Mouse (Mus musculus) heart, adult 8-10 months (tissue): ENCODE measurements at regions not wholly inside any gene's neighbourhood (a gene's known extent, or its start where the extent isn't known, plus 50 kb on each side); places are given as distances from the start of the nearest gene placed in this dataset.
"Not testable (repeated sequence)": the region's sequence is repeated elsewhere in the genome, so short reads cannot be mapped to it uniquely, and the experiment has no call there.

Experiments
- DNase-seq: peaks from one replicate; pipeline ENCODE4 v3.0.0; 2022; ENCODE audit warnings: low spot score

- DNase-seq = no peak
Observed at GRCm38 (mm10) chr10:43672490-43672889, 94.4 kb downstream of the Cd24a start.

DNA sequence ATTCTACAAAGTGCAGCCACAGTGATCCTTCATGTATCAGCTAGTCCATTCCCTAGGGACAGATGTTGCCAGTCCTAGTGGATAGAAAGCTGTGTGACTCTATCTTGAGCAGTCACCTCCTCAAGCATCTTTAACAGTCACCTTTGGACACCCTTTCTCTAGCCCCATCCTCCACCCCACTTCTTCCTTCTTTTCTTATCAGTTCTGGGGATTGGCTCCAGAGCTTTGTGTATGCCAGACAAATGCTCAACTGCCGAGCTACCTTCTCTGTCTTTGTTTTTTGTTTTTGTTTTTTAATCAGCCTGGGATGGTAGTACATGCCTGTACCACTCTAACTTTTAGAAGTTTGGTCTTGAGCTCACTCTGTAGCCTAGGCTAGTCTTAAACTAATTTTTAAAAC lies 96.7 kb downstream of the Cd24a start:
- DNase-seq = no peak

GRCm38 (mm10) chr10:43675495-43675894 lies 97.4 kb downstream of the Cd24a start:
- DNase-seq = not testable (repeated sequence)

- no peak for DNase-seq
Observed at GRCm38 (mm10) chr10:43676289-43676688, 98.2 kb downstream of the Cd24a start.

DNA sequence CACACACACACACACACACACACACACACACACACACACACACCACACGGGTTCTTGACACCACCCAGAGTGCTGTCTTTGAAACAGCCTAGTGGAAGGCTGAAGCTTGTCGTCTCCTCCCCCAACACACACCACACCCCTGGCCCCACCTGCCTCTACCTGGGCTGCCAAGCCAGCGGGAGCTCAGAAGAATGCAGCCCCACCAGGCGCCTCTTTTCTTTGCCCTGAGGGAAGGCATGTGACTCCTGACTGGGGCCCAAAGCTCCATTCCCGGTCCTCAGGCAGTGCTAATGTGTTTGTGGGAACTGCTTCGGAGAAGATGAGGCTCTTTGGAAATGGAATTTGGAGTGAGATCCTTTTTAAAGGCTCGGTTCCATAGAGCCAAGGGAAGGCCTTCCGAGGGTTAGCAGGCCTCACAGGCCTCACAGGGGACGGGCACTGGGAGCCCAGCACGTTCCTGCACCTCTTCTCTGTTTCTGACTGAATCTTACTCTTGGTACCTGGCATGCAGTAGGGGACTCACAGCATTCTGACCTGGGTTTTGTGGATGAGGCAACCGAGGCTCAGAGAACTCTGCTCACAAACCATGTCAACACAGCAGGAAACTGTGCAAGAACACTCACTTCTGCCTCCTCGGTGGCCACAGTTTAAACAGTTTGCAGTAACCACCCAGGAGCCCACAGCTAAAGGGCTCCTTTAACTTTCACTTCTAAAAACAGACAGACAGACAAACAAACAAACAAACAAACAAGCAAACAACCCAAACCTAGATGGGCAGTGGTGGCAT lies 106.4 kb downstream of the Cd24a start:
- no peak for DNase-seq

- peak; percentile 5 for DNase-seq
Observed at GRCm38 (mm10) chr10:43689161-43689913, 111.3 kb downstream of the Cd24a start.

- DNase-seq = no peak
Observed at GRCm38 (mm10) chr10:43689914-43690316, 111.8 kb downstream of the Cd24a start.

DNA sequence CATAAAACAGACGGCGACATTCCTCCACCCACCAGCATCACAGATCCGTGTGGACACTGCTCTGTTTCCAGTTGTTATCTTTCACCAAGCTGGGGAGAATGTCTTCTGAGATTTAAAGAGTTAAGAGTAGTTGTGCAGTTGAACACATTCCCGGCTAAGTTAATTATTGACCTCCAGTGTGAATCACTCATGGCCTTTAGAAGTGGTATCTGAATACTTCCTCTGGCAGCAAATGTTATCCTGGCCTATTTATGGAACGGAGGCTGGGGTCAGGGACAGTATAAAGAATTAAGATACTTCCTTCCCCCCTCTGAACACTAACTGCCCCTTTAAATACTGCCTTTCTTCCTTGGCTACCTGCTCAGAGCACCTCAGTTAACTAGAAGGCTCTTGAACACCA lies 115.9 kb downstream of the Cd24a start:
- no peak for DNase-seq

- no peak for DNase-seq
Observed at GRCm38 (mm10) chr10:43694508-43694907, 116.4 kb downstream of the Cd24a start.

GRCm38 (mm10) chr10:43695470-43695869 lies 117.4 kb downstream of the Cd24a start:
- DNase-seq = no peak

DNA sequence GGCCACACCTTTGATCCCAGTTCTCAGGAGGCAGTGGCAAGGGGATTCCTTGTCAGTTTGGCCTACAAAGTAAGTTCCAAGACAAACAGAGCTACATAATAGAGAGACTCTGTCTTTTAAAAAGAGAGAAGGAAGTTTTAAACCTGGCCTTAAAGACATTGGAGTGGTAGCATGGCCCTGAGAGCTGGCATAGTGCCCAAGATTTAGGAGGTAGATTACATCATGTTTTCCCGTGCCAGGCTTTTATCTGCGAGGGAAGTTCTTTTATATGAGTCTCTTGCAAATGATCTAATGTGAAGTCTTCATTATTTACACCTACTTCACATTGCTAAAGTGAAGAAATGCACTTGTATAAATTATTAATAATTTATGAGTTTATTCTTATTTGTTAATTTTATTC lies 119.8 kb downstream of the Cd24a start:
- no peak for DNase-seq

GRCm38 (mm10) chr10:43700371-43701289 lies 122.5 kb downstream of the Cd24a start:
- no peak for DNase-seq

DNA sequence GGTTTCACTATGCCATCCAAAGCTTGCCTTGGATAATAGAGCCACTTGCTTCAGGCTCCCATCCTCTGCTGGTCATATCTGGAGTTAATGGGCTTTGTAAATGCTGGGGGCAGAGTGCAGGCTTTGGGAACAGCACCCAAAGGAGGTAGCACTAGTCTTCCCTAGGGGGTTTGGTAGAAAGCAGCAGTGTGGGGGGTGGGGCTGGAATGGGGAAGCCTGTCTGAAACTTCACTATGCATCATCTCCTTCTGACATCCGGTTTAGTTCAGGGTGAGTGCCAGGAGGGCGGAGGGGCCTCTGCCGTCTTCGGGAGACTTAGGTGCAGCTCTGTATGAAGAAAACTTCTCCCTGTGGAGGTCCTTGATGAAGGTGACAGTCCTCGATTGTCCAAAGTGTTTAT lies 124.8 kb downstream of the Cd24a start:
- no peak for DNase-seq

DNA sequence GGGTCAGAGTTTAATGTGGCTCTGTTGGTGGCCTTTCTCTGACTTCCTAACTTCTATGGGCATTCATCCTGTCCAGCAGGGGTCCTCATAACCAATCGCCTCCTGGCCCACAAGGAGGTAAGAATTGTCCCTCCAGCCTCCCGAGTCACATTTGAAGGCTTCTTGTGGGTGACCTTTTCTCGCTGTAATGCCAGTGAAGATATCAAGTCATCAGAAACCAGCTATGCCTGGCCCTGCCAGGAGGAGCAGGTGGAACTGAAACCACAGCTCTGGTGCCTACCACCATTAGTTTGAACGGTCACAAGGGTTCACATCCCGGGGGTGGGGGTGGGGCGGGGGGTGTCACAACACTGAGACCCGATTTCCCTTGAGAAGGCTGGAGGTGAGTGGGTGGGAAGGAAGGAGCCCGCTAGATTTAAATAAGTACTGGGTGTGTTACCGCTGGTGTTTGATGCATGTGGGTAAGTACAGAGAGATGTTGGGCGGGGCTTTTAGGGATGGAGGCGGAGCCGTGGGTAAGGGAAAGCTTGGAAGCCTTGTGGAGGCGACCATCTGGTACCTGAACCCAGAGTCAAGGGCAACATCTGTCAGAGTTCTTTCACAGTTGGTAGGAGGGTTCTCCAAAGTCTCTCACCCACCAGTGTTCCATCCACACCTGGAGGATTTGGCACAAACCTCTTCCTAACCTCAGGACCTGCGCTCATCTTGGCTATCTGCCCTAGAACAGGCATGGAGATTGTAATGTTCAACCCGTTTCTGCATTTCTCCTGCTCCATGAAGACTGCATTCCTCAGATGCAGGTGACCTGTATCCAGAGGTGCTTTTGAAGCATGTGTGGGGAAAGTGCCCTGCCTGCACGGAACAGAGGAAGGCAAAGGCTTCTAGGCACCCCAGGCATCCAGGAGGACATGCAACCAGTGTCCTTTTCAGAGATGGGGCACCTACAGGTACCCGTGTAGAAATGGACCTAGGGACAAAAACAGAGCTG lies 128.2 kb downstream of the Cd24a start:
- DNase-seq = no peak

DNA sequence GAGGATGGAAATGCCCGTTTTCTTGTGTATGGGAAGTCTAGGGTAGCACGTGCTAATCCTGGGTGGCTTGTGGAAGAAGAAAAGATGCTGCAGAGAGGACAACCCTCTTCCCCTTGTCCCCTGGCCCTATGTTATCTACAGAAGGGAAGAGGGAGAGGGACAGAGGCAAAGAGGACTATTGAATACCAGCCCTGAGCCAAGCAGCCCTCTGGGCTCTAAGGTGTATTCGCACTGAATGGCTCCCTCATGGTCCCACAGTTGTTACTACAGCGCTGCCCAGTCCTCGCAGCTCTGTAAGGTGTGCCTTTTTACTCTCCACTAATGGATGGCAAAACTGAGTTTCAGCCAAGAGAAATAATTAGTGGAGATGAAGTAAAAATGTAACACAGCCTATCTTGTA lies 128.9 kb downstream of the Cd24a start:
- no peak for DNase-seq

- no peak for DNase-seq
Observed at GRCm38 (mm10) chr10:43707821-43708373, 129.8 kb downstream of the Cd24a start.

- no peak for DNase-seq
Observed at GRCm38 (mm10) chr10:43709278-43710033, 131.4 kb downstream of the Cd24a start.

DNA sequence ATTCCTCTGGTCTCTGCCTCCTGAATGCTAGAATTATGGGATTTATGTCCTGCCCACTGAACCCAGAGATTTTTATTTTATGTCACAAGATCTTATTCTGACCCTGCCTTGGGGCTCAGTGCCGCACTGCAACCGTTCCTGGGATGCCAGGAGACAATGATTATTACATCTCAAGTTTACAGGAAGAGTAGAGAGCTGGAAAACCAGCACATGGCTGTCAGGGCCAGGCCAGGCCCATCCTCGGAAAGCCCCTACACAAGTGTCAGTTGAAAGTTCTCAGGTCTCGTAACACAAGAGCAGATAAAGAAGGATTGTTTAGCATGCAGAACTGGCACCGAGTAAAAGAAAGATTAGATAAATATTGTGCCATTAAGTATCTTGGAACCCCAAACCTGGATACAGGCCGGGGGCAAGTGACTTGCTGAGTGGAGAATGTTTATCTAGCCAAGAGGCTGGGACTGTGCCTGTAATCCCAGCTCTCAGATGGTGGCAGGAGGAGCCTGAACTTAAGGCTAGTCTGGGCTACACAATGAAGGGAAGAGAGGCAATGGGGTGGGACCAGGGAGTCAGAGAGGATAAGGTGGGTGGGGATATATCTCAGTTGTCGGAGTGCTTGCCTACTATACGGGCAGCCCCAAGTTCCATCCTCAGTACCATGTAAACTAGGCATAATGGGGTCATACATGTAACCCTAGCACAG lies 132.3 kb downstream of the Cd24a start:
- DNase-seq = no peak

GRCm38 (mm10) chr10:43710886-43711256 lies 132.8 kb downstream of the Cd24a start:
- no peak for DNase-seq
